Mouse (Mus musculus): Measurements from ENCODE around the gene Rsrc1. TPM values are rescaled to one million over a fixed set of nuclear protein-coding genes. Genes with fewer than 3 reads are reported as not detected.
A peak's percentile ranks its signal among the peaks of the same experiment; 100 is the strongest.
"Not testable (repeated sequence)": the region's sequence is repeated elsewhere in the genome, so short reads cannot be mapped to it uniquely, and the experiment has no call there.

The Rsrc1 gene
- total and polyA plus RNA-seq, 2 experiments from 2014 or later, result 13.1 to 15.0 TPM

GRCm38 (mm10) chr3:67144952-67145351, 163.8 kb downstream of the Rsrc1 start:
- Histone ChIP-seq H3K27ac (ENCODE audit: low read depth) (no peak overlapping the region), H3K9me3 (replicated peaks; ENCODE audit: control insufficient read depth, low read length) (peaks cover 6% of the 10 kb centered on the region; the same call in 1 of the 2 replicates), H3K4me2 (ENCODE audit: low read depth, low read length) (no peak overlapping the region), H3K27me3 (ENCODE audit: control insufficient read depth, insufficient read depth, low read length) (no peaks in the 10 kb centered on the region), H3K36me3 (replicated peaks; ENCODE audit: control insufficient read depth, insufficient read depth, low read length) (no peaks in the 10 kb centered on the region), H3K4me1 (ENCODE audit: control insufficient read depth, insufficient read depth) (no peaks in the 10 kb centered on the region), H3K9ac (replicated peaks; ENCODE audit: low read depth, low read length) (no peak overlapping the region), H3K4me3 (ENCODE audit: low read depth, low read length) (no peak overlapping the region)
- no peak for ATAC-seq (ENCODE audit: insufficient read depth, low read depth)
- no peak for DNase-seq (ENCODE audit: low spot score)
- TF ChIP-seq CTCF (IDR thresholded peaks at IDR 0.05; ENCODE audit: low read depth) (no peak), EP300 (IDR thresholded peaks at IDR 0.05; ENCODE audit: low read depth) (no peak)
- 89% methylated on average over 2 of the region's 2 CpGs for WGBS

- no peak overlapping the region for H3K27ac ChIP-seq (ENCODE audit: low read depth)
- H3K9me3 ChIP-seq (replicated peaks; ENCODE audit: control insufficient read depth, low read length), result peaks cover 6% of the 10 kb centered on the region; the same call in 1 of the 2 replicates
- no peak for TF ChIP-seq EP300 (IDR thresholded peaks at IDR 0.05; ENCODE audit: low read depth)
- TF ChIP-seq CTCF (IDR thresholded peaks at IDR 0.05; ENCODE audit: low read depth), result no peak
- no peaks in the 10 kb centered on the region for H3K36me3 ChIP-seq (replicated peaks; ENCODE audit: control insufficient read depth, insufficient read depth, low read length)
- DNase-seq (ENCODE audit: low spot score) (no peak), ATAC-seq (ENCODE audit: insufficient read depth, low read depth) (no peak)
- H3K4me1 ChIP-seq (ENCODE audit: control insufficient read depth, insufficient read depth), result no peaks in the 10 kb centered on the region
- no peak overlapping the region for H3K4me2 ChIP-seq (ENCODE audit: low read depth, low read length)
- no peaks in the 10 kb centered on the region for H3K27me3 ChIP-seq (ENCODE audit: control insufficient read depth, insufficient read depth, low read length)
- 96% methylated on average over 1 of the region's 1 CpGs for WGBS
- H3K9ac ChIP-seq (replicated peaks; ENCODE audit: low read depth, low read length), result no peak overlapping the region
- H3K4me3 ChIP-seq (ENCODE audit: low read depth, low read length), result no peak overlapping the region
These were observed 165.1 kb downstream of the Rsrc1 start for GRCm38 (mm10) chr3:67146280-67146679.

- Histone ChIP-seq H3K4me2 (ENCODE audit: low read depth, low read length) (no peak overlapping the region), H3K36me3 (replicated peaks; ENCODE audit: control insufficient read depth, insufficient read depth, low read length) (no peaks in the 10 kb centered on the region), H3K4me1 (ENCODE audit: control insufficient read depth, insufficient read depth) (no peaks in the 10 kb centered on the region), H3K27me3 (ENCODE audit: control insufficient read depth, insufficient read depth, low read length) (no peaks in the 10 kb centered on the region), H3K4me3 (ENCODE audit: low read depth, low read length) (no peak overlapping the region), H3K9me3 (replicated peaks; ENCODE audit: control insufficient read depth, low read length) (peaks cover 6% of the 10 kb centered on the region; the same call in 1 of the 2 replicates), H3K9ac (replicated peaks; ENCODE audit: low read depth, low read length) (no peak overlapping the region), H3K27ac (ENCODE audit: low read depth) (no peak overlapping the region)
- 75% methylated on average over 3 of the region's 3 CpGs for WGBS
- DNase-seq (ENCODE audit: low spot score) (no peak), ATAC-seq (ENCODE audit: insufficient read depth, low read depth) (no peak)
- TF ChIP-seq EP300 (IDR thresholded peaks at IDR 0.05; ENCODE audit: low read depth), result no peak
- TF ChIP-seq CTCF (IDR thresholded peaks at IDR 0.05; ENCODE audit: low read depth), result no peak
These were observed 166.1 kb downstream of the Rsrc1 start for GRCm38 (mm10) chr3:67147246-67147645.

- 31% methylated on average over 3 of the region's 3 CpGs for WGBS
- Histone ChIP-seq H3K9me3 (replicated peaks; ENCODE audit: control insufficient read depth, low read length) (no peaks in the 10 kb centered on the region), H3K4me1 (ENCODE audit: control insufficient read depth, insufficient read depth) (no peaks in the 10 kb centered on the region), H3K27ac (ENCODE audit: low read depth) (no peak overlapping the region), H3K4me2 (ENCODE audit: low read depth, low read length) (no peak overlapping the region), H3K36me3 (replicated peaks; ENCODE audit: control insufficient read depth, insufficient read depth, low read length) (no peaks in the 10 kb centered on the region), H3K9ac (replicated peaks; ENCODE audit: low read depth, low read length) (no peak overlapping the region), H3K27me3 (ENCODE audit: control insufficient read depth, insufficient read depth, low read length) (no peaks in the 10 kb centered on the region), H3K4me3 (ENCODE audit: low read depth, low read length) (no peak overlapping the region)
- no peak for DNase-seq (ENCODE audit: low spot score)
- ATAC-seq (ENCODE audit: insufficient read depth, low read depth), result no peak
- no peak for TF ChIP-seq EP300 (IDR thresholded peaks at IDR 0.05; ENCODE audit: low read depth)
- TF ChIP-seq CTCF (IDR thresholded peaks at IDR 0.05; ENCODE audit: low read depth), result peak; percentile 19; the same call in 1 of the 2 replicates
These were observed 216.0 kb downstream of the Rsrc1 start for GRCm38 (mm10) chr3:67197179-67197578.

- ATAC-seq (ENCODE audit: insufficient read depth, low read depth), result no peak
- Histone ChIP-seq H3K27me3 (ENCODE audit: control insufficient read depth, insufficient read depth, low read length) (no peaks in the 10 kb centered on the region), H3K27ac (ENCODE audit: low read depth) (no peak overlapping the region), H3K4me3 (ENCODE audit: low read depth, low read length) (no peak overlapping the region), H3K9ac (replicated peaks; ENCODE audit: low read depth, low read length) (no peak overlapping the region), H3K4me2 (ENCODE audit: low read depth, low read length) (no peak overlapping the region), H3K4me1 (ENCODE audit: control insufficient read depth, insufficient read depth) (no peaks in the 10 kb centered on the region), H3K36me3 (replicated peaks; ENCODE audit: control insufficient read depth, insufficient read depth, low read length) (no peaks in the 10 kb centered on the region), H3K9me3 (replicated peaks; ENCODE audit: control insufficient read depth, low read length) (no peaks in the 10 kb centered on the region)
- no peak for DNase-seq (ENCODE audit: low spot score)
- TF ChIP-seq CTCF (IDR thresholded peaks at IDR 0.05; ENCODE audit: low read depth) (no peak), EP300 (IDR thresholded peaks at IDR 0.05; ENCODE audit: low read depth) (no peak)
- WGBS, result 73% methylated on average over 1 of the region's 1 CpGs
These were observed 231.9 kb downstream of the Rsrc1 start for GRCm38 (mm10) chr3:67213047-67213457.

GRCm38 (mm10) chr3:67232617-67233241, 251.5 kb downstream of the Rsrc1 start:
- ATAC-seq (ENCODE audit: insufficient read depth, low read depth) (no peak), DNase-seq (ENCODE audit: low spot score) (no peak)
- H3K9me3 ChIP-seq (replicated peaks; ENCODE audit: control insufficient read depth, low read length), result no peaks in the 10 kb centered on the region
- no peak for TF ChIP-seq EP300 (IDR thresholded peaks at IDR 0.05; ENCODE audit: low read depth)
- no peak for TF ChIP-seq CTCF (IDR thresholded peaks at IDR 0.05; ENCODE audit: low read depth)
- WGBS, result 82% methylated on average over 3 of the region's 3 CpGs
- no peaks in the 10 kb centered on the region for H3K36me3 ChIP-seq (replicated peaks; ENCODE audit: control insufficient read depth, insufficient read depth, low read length)
- no peak overlapping the region for H3K27ac ChIP-seq (ENCODE audit: low read depth)
- H3K9ac ChIP-seq (replicated peaks; ENCODE audit: low read depth, low read length), result no peak overlapping the region
- H3K4me2 ChIP-seq (ENCODE audit: low read depth, low read length), result no peak overlapping the region
- H3K4me3 ChIP-seq (ENCODE audit: low read depth, low read length), result no peak overlapping the region
- no peaks in the 10 kb centered on the region for H3K4me1 ChIP-seq (ENCODE audit: control insufficient read depth, insufficient read depth)
- no peaks in the 10 kb centered on the region for H3K27me3 ChIP-seq (ENCODE audit: control insufficient read depth, insufficient read depth, low read length)

GRCm38 (mm10) chr3:67242451-67242850, 261.3 kb downstream of the Rsrc1 start:
- H3K9ac ChIP-seq (replicated peaks; ENCODE audit: low read depth, low read length); H3K4me1 ChIP-seq (ENCODE audit: control insufficient read depth, insufficient read depth); H3K4me2 ChIP-seq (ENCODE audit: low read depth, low read length); DNase-seq (ENCODE audit: low spot score); H3K36me3 ChIP-seq (replicated peaks; ENCODE audit: control insufficient read depth, insufficient read depth, low read length); H3K27me3 ChIP-seq (ENCODE audit: control insufficient read depth, insufficient read depth, low read length); H3K9me3 ChIP-seq (replicated peaks; ENCODE audit: control insufficient read depth, low read length); H3K27ac ChIP-seq (ENCODE audit: low read depth); ATAC-seq (ENCODE audit: insufficient read depth, low read depth); H3K4me3 ChIP-seq (ENCODE audit: low read depth, low read length): not testable (repeated sequence)
- 87% methylated on average over 10 of the region's 10 CpGs for WGBS

All from heart, postnatal 0 days (tissue).